Mouse (Mus musculus) adrenal gland, adult 2 months (tissue): ENCODE results near the gene Olfr1293-ps. TPM values are rescaled to one million over a fixed set of nuclear protein-coding genes. Genes with fewer than 3 reads are reported as not detected.

ENCODE experiments used
- DNase-seq: peaks from one replicate; pipeline ENCODE4 v3.0.0; 2021
- long read RNA-seq: library from polyadenylated mRNA; stranded (forward); transcript quantifications from one replicate; pipeline ENCODE4 v2.0.0, GENCODE M21; 2021
- polyA plus RNA-seq: library from polyadenylated mRNA; depleted of rRNA; stranded (reverse); fragments of >200 nt; gene quantifications from 2 replicates; pipeline ENCODE4 v1.2.3, GENCODE M21; 2012; rRNA removed
- total RNA-seq, 2 experiments: library from RNA; stranded (reverse); gene quantifications; 2 replicates each; pipeline ENCODE4 v1.2.3; 2021

Olfr1293-ps gene
- total RNA-seq = not detected
- polyA plus RNA-seq = not detected in 2 replicates
- long read RNA-seq = 0 reads

DNA sequence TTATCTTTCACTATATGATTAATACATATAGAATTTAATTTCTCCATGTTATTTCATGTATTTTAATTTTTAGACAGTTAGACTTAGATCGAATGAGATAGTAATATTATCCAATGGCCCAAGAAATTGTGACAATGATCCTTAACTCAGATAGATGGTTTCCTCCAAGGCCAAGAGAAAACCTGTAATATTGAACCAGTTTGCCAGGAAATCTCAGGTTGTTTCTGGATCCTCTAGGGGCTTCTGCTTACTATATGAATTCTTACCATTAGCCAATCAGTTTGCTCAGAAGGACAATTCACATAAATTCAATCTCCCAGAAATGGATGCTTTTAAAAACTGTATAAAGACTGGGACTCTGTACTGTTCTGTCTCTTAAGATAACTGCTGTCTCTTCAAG is at the start of gene Olfr1293-ps:
Olfr1293-ps (plus strand) TSS at position 301 of the 400 bp plus-strand sequence.
- DNase-seq = no peak

DNA sequence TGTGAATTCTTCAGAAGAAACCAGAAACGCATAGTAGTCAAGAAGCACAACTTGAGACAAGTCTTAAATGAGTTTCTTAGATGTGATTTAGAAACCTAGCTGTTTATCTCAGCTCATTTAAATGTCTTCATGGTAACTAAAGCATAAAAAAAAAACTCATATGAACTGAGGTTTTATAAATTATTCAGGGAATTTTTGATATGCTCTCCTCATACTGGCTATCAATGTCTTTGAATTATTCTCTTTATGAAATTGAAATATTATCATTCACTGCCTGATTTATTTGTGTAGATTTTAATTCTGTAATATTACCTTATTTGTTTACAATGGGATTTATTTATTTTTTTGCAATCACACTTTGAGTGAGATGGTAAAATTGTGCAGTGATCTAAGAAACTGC is 44.5 kb upstream of the Olfr1293-ps start, which contains the start of gene Olfr1289:
Olfr1289 (plus strand) TSS at position 301 of the 400 bp plus-strand sequence.
- no peak for DNase-seq

DNA sequence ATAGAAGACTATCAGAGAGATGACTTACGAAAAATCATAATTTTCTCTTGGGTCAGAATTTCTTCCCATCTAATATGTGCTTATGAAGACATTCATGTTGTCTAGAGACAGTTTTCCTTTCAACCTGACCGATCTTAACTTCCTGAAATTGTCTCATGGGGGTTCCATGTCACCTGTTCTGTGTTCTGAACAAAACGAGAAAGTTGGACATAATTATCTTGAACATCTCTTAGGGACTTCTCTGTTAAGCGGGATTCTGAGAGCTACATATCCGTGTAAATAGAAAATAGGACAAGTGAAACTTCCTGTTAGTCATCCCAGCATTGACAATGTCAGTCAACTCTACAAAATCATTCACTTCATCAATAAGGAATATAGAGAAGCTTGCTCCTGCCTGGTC is 31.3 kb upstream of the Olfr1293-ps start, which contains the start of gene Olfr1290:
Olfr1290 (minus strand) TSS at position 101 of the 400 bp plus-strand sequence.
- DNase-seq = no peak

DNA sequence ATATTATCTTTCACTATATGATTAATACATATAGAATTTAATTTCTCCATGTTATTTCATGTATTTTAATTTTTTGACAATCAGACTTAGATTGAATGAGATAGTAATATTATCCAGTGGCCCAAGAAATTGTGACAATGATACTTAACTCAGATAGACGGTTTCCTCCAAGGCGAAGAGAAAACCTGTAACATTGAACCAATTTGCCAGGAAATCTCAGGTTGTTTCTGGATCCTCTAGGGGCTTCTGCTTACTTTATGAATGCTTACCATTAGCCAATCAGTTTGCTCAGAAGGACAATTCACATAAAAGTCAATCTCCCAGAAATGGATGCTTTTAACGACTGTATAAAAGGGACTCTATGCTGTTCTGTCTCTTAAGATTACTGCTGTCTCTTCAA is 28.1 kb upstream of the Olfr1293-ps start, which contains the start of gene Olfr1291-ps1:
Olfr1291-ps1 (plus strand) TSS at position 301 of the 400 bp plus-strand sequence.
- DNase-seq = no peak

DNA sequence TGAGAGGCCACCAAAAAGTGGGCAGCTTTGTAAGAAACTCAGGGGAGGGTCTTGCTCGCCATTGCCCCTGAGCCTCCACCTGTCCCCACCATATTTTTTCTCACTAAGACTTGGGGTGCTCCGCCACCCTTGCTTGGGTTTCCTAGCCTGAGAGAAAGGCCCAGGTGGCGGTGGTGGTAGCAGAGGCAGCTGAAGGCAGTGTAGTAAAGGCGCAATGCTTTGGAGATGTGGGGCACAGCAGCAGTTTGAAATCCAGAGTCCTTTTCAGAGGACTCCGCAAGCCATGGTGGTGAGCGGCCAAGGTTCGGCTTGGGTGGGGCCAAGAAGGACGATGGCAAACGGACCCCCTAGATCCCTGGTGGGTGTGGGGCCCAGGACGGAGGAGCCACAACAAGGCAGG is 7.6 kb upstream of the Olfr1293-ps start:
- no peak for DNase-seq

DNA sequence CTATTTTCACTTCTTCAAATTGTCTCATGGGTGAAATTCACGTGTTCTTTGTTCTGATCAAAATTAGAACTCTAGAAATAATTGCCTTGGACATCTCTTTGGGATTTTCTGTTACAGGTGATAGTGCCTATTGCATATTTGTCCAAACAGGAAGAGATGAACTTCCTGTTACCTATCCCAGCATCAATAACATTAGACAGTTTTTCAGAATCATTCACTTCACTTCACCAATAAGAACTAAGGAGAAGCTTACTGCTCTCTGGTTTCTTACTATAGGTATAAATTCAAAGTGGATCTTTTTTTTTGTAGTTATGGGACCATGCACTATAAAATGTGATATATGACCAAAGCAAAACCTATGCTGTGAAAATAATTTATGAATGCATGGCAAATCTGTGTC is 15.2 kb downstream of the Olfr1293-ps start, which contains the start of gene Olfr1294:
Olfr1294 (minus strand) TSS at position 101 of the 400 bp plus-strand sequence.
- DNase-seq = no peak

DNA sequence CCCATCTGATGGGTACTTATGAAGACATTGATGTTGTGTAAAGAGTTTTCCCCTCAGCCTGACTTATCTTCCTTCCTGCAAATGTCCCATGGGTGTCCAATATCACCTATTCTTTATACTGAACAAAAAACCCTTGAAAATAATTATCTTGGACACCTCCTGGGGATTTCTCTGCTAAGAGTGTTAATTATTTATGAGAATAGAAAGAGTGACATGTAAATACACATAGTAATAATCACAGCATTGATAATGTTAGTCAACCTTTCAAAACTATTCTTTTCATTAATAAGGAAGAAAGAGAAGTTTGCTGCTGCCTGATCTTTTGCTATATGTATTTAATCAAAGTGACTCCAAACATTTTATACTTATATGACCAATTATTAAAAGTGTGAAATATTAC is 44.6 kb downstream of the Olfr1293-ps start, which contains the start of gene Olfr1295:
Olfr1295 (minus strand) TSS at position 101 of the 400 bp plus-strand sequence.
- no peak for DNase-seq

Other genes starting within 250 kb of the Olfr1293-ps start
- not detected for gene Olfr1278, start 235.1 kb upstream of the Olfr1293-ps start, total RNA-seq
- gene Olfr1278, start 235.1 kb upstream of the Olfr1293-ps start, polyA plus RNA-seq = not detected in 2 replicates
- gene Olfr1279, start 224.6 kb upstream of the Olfr1293-ps start, total RNA-seq = not detected
- not detected in 2 replicates for gene Olfr1279, start 224.6 kb upstream of the Olfr1293-ps start, polyA plus RNA-seq
- gene Olfr1280, start 211.2 kb upstream of the Olfr1293-ps start, total RNA-seq = not detected
- not detected in 2 replicates for gene Olfr1280, start 211.2 kb upstream of the Olfr1293-ps start, polyA plus RNA-seq
- gene Olfr1281, start 198.7 kb upstream of the Olfr1293-ps start, total RNA-seq = not detected
- gene Olfr1281, start 198.7 kb upstream of the Olfr1293-ps start, polyA plus RNA-seq = not detected in 2 replicates
- not detected for gene Olfr1282, start 189.1 kb upstream of the Olfr1293-ps start, total RNA-seq
- gene Olfr1282, start 189.1 kb upstream of the Olfr1293-ps start, polyA plus RNA-seq = not detected in 2 replicates
- gene Olfr1283, start 158.4 kb upstream of the Olfr1293-ps start, total RNA-seq = not detected
- not detected in 2 replicates for gene Olfr1283, start 158.4 kb upstream of the Olfr1293-ps start, polyA plus RNA-seq
- gene Olfr1284, start 149.7 kb upstream of the Olfr1293-ps start, total RNA-seq = not detected
- gene Olfr1284, start 149.7 kb upstream of the Olfr1293-ps start, polyA plus RNA-seq = not detected in 2 replicates
- gene Olfr1286, start 102.1 kb upstream of the Olfr1293-ps start, total RNA-seq = not detected
- not detected in 2 replicates for gene Olfr1286, start 102.1 kb upstream of the Olfr1293-ps start, polyA plus RNA-seq
- gene Olfr1287, start 76.1 kb upstream of the Olfr1293-ps start, total RNA-seq = not detected
- not detected in 2 replicates for gene Olfr1287, start 76.1 kb upstream of the Olfr1293-ps start, polyA plus RNA-seq
- not detected for gene Olfr1288, start 51.1 kb upstream of the Olfr1293-ps start, total RNA-seq
- not detected in 2 replicates for gene Olfr1288, start 51.1 kb upstream of the Olfr1293-ps start, polyA plus RNA-seq
- not detected for gene Olfr1289, start 44.4 kb upstream of the Olfr1293-ps start, total RNA-seq
- gene Olfr1289, start 44.4 kb upstream of the Olfr1293-ps start, polyA plus RNA-seq = not detected in 2 replicates
- not detected for gene Olfr1290, start 31.4 kb upstream of the Olfr1293-ps start, total RNA-seq
- not detected in 2 replicates for gene Olfr1290, start 31.4 kb upstream of the Olfr1293-ps start, polyA plus RNA-seq
- not detected for gene Olfr1291-ps1, start 28.0 kb upstream of the Olfr1293-ps start, total RNA-seq
- not detected in 2 replicates for gene Olfr1291-ps1, start 28.0 kb upstream of the Olfr1293-ps start, polyA plus RNA-seq
- not detected for gene Olfr1294, start 15.1 kb downstream of the Olfr1293-ps start, total RNA-seq
- gene Olfr1294, start 15.1 kb downstream of the Olfr1293-ps start, polyA plus RNA-seq = not detected in 2 replicates
- not detected for gene Olfr1295, start 44.5 kb downstream of the Olfr1293-ps start, total RNA-seq
- not detected in 2 replicates for gene Olfr1295, start 44.5 kb downstream of the Olfr1293-ps start, polyA plus RNA-seq
- not detected for gene Olfr1297, start 101.3 kb downstream of the Olfr1293-ps start, total RNA-seq
- not detected in 2 replicates for gene Olfr1297, start 101.3 kb downstream of the Olfr1293-ps start, polyA plus RNA-seq
- gene Olfr1298, start 124.0 kb downstream of the Olfr1293-ps start, total RNA-seq = not detected
- gene Olfr1298, start 124.0 kb downstream of the Olfr1293-ps start, polyA plus RNA-seq = not detected in 2 replicates
- gene Olfr1299, start 136.2 kb downstream of the Olfr1293-ps start, total RNA-seq = not detected
- gene Olfr1299, start 136.2 kb downstream of the Olfr1293-ps start, polyA plus RNA-seq = not detected in 2 replicates
- not detected for gene Olfr1301, start 225.8 kb downstream of the Olfr1293-ps start, total RNA-seq
- not detected in 2 replicates for gene Olfr1301, start 225.8 kb downstream of the Olfr1293-ps start, polyA plus RNA-seq